Comparison of ENCODE assay signal across 8 mouse cellular contexts in the genomic region with DNA sequence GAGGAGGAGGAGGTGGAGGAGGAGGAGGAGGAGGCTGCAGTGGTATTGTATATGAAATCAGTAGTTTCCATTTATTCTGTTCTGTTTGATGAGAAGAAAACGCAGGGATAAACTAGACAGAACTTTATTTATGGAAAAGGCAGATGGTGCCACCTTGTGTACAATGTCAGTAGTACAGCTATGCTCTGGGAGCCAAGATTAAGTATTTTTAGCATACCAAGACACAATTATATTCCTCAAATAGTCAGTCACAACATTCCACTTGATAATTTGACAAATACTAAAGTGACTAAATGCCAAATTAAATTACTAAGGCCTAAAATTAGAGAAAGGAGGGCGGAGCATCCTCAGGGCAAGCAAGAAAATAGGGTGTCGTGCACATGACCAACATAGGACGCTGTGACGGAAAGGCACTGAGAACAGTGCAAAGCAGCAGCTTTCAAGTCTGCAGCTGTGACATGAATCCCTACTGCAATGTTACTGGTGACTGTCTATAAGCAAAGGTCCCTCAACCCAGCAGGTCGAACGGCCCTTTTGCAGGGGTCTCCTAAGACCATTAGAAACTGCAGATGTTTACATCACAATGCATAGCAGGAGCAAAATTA.
DNase-seq lines count a peak whose midpoint lies in the region; ATAC-seq and TF ChIP-seq lines count a peak whose summit lies in the region.

No protein-coding gene starts in this region.

- no peak overlapping the region for H3K9ac ChIP-seq in heart, postnatal 0 days (replicated peaks; ENCODE audit: low read depth, low read length)
- H3K9ac ChIP-seq in intestine, embryonic 15.5 days, result no peak overlapping the region

- H3K4me1 ChIP-seq in heart, postnatal 0 days (ENCODE audit: control insufficient read depth, insufficient read depth), result peaks cover 17% of the 10 kb centered on the region
- H3K4me1 ChIP-seq in intestine, embryonic 15.5 days (replicated peaks), result no peaks in the 10 kb centered on the region

- TF ChIP-seq CTCF in heart, postnatal 0 days (IDR thresholded peaks at IDR 0.05; ENCODE audit: low read depth), result peak; percentile 73

- intact Hi-C loops in left cerebral cortex, postnatal 25 days (cut with DNase I), result no loop called here

- peak; percentile 83 for DNase-seq in heart, adult 8-10 months (ENCODE audit: low spot score)
- no peak for DNase-seq in heart, adult 11 months
- DNase-seq in c-Kit-positive CD71-positive TER-119-negative erythroid progenitor cells, embryonic 14.5 days (ENCODE audit: low read depth), result peak; percentile 16
- DNase-seq in heart, postnatal 0 days (ENCODE audit: low spot score), result peak; percentile 78
- peak; percentile 70 to 78 for DNase-seq in left cerebral cortex, postnatal 25 days (ENCODE audit: low spot score in 2 of 2)
- peak; percentile 22 for DNase-seq in skeletal muscle tissue, adult 2 months (ENCODE audit: low read depth, low spot score)

- H3K36me3 ChIP-seq in heart, postnatal 0 days (replicated peaks; ENCODE audit: control insufficient read depth, insufficient read depth, low read length), result peaks cover 68% of the 10 kb centered on the region
- H3K36me3 ChIP-seq in intestine, embryonic 15.5 days, result peaks cover 18% of the 10 kb centered on the region; the same call in 1 of the 2 replicates

- peak overlapping the region; percentile 75 for H3K27ac ChIP-seq in heart, postnatal 0 days (ENCODE audit: low read depth)
- no peak overlapping the region for H3K27ac ChIP-seq in intestine, embryonic 15.5 days

- H3K4me2 ChIP-seq in heart, postnatal 0 days (ENCODE audit: low read depth, low read length), result no peak overlapping the region
- no peak overlapping the region for H3K4me2 ChIP-seq in intestine, embryonic 15.5 days (replicated peaks)

- no peak for TF ChIP-seq EP300 in heart, postnatal 0 days (IDR thresholded peaks at IDR 0.05; ENCODE audit: low read depth)

- peak; percentile 41 for ATAC-seq in CD4-positive, CD25-positive, alpha-beta regulatory T cell, adult 4 months
- ATAC-seq in heart, postnatal 0 days (ENCODE audit: insufficient read depth, low read depth), result peak; percentile 47
- no peak for ATAC-seq in intestine, embryonic 15.5 days

- no peak overlapping the region for H3K4me3 ChIP-seq in heart, postnatal 0 days (ENCODE audit: low read depth, low read length)
- H3K4me3 ChIP-seq in intestine, embryonic 15.5 days (replicated peaks), result no peak overlapping the region

- no peaks in the 10 kb centered on the region for H3K9me3 ChIP-seq in heart, postnatal 0 days (replicated peaks; ENCODE audit: control insufficient read depth, low read length)
- H3K9me3 ChIP-seq in intestine, embryonic 15.5 days, result no peaks in the 10 kb centered on the region

- no peaks in the 10 kb centered on the region for H3K27me3 ChIP-seq in heart, postnatal 0 days (ENCODE audit: control insufficient read depth, insufficient read depth, low read length)
- no peaks in the 10 kb centered on the region for H3K27me3 ChIP-seq in intestine, embryonic 15.5 days (replicated peaks)

- 42% methylated on average over 7 of the region's 7 CpGs for WGBS in heart, postnatal 0 days
- WGBS in intestine, embryonic 15.5 days, result 77% methylated on average over 7 of the region's 7 CpGs
